Mouse (Mus musculus) ovary, adult 18-20 months (tissue): Measurements from ENCODE around the gene Gm6890.
"Not testable (repeated sequence)": the region's sequence is repeated elsewhere in the genome, so short reads cannot be mapped to it uniquely, and the experiment has no call there.

Experiments
- DNase-seq: peaks from one replicate; pipeline ENCODE4 v3.0.0; 2022; ENCODE audit warnings: low spot score, mixed read lengths

Gene Gm6890

DNA sequence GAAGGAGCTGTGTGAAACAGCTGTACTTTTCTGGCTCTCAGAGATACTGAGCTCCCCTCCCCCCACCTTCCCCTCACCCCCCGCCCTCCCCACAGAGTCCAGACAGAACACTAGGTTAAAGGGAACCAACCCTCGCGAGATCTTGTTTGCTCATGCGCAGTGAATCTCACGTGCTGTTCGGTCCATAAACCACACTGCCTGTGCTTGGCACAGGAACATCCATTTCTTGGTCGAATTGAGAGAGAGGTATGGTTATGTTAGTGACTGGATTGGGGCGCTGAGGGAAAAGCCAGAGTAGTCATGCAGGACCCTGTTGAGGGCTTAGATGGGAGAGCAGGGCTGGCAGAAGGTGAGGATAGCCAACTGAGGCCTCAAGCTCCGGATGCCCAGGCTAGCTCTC lies at the start of gene Gm6890:
TSS of gene Gm6890 (plus strand) at position 301 of the 400 bp plus-strand sequence.
- not testable (repeated sequence) for DNase-seq

DNA sequence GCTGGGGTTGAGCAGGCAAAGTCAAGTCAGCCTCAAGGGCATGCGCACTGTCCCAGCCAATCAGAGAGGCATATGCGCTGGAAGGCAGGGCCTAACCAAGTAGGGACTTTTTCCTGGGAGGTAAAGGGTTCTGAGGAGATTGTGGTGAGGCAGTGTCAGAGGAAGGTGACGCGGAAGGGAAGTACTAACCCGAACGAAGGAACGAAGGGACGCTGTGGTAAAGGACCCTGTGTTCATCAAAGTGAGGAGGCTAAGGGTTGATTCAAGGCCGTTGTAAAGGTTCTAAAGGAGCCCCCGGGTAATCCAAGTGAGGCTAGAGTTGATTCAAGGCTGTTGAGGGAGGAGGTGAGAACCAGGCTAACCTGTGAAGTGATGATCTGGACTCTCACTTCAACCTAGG lies 14.5 kb upstream of the Gm6890 start:
- DNase-seq: not testable (repeated sequence)

DNA sequence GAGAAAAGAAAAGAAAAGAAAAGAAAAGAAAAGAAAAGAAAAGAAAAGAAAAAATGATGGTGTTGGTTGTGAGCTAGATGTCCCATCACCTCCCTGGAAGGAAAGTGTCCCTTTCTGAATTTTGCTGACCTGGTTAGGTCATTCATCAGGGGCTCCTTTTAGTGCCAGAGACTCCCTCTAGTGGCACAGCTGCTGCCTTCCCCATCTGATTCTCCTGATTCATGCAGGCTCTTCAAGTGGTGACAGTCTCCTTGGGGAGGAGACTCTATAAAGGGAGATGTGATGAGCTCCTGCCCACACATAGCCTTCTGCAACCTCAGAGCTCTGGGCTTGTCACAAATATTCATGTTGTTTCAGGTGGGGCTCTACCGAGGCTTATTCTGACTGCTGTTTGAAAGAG lies 30.0 kb downstream of the Gm6890 start:
- DNase-seq: not testable (repeated sequence)
